Mouse (Mus musculus): ENCODE data around the gene Bmp7. TPM values are rescaled to one million over a fixed set of nuclear protein-coding genes. Genes with fewer than 3 reads are reported as not detected.

Bmp7 gene
- total and polyA plus RNA-seq, 2 experiments from 2014 or later: 15.3 to 34.0 TPM

GRCm38 (mm10) chr2:172840905-172841750 is 99.0 kb downstream of the Bmp7 start:
- no peak for TF ChIP-seq CTCF (IDR thresholded peaks at IDR 0.05)
- no peak overlapping the region for H3K9ac ChIP-seq (replicated peaks; ENCODE audit: low read length, poor library complexity, severe bottlenecking)
- DNase-seq (ENCODE audit: low spot score) (no peak), ATAC-seq (ENCODE audit: low FRiP score) (no peak)
- no peak overlapping the region for H3K27ac ChIP-seq (ENCODE audit: low read depth, low read length)
- H3K4me1 ChIP-seq (ENCODE audit: insufficient read depth, low read length): no peaks in the 10 kb centered on the region
- H3K9me3 ChIP-seq (ENCODE audit: low read length): no peaks in the 10 kb centered on the region
- H3K36me3 ChIP-seq (ENCODE audit: insufficient read depth, low read length): no peaks in the 10 kb centered on the region
- H3K4me3 ChIP-seq (ENCODE audit: low read depth, low read length): no peak overlapping the region
- 53% methylated on average over 11 of the region's 11 CpGs for WGBS
- H3K4me2 ChIP-seq (ENCODE audit: low read depth, low read length, poor library complexity, severe bottlenecking): no peak overlapping the region
- no peaks in the 10 kb centered on the region for H3K27me3 ChIP-seq (ENCODE audit: insufficient read depth, low read length)

- H3K9ac ChIP-seq (replicated peaks; ENCODE audit: low read length, poor library complexity, severe bottlenecking): no peak overlapping the region
- ATAC-seq (ENCODE audit: low FRiP score): no peak
These were observed 100.7 kb downstream of the Bmp7 start for GRCm38 (mm10) chr2:172839317-172839980.

GRCm38 (mm10) chr2:172836516-172836915 is 103.6 kb downstream of the Bmp7 start:
- H3K27ac ChIP-seq (ENCODE audit: low read depth, low read length): no peak overlapping the region
- H3K36me3 ChIP-seq (ENCODE audit: insufficient read depth, low read length): no peaks in the 10 kb centered on the region
- no peak overlapping the region for H3K9ac ChIP-seq (replicated peaks; ENCODE audit: low read length, poor library complexity, severe bottlenecking)
- no peak for DNase-seq (ENCODE audit: low spot score)
- no peaks in the 10 kb centered on the region for H3K27me3 ChIP-seq (ENCODE audit: insufficient read depth, low read length)
- no peaks in the 10 kb centered on the region for H3K9me3 ChIP-seq (ENCODE audit: low read length)
- no peak for ATAC-seq (ENCODE audit: low FRiP score)
- H3K4me1 ChIP-seq (ENCODE audit: insufficient read depth, low read length): no peaks in the 10 kb centered on the region
- H3K4me3 ChIP-seq (ENCODE audit: low read depth, low read length): no peak overlapping the region
- H3K4me2 ChIP-seq (ENCODE audit: low read depth, low read length, poor library complexity, severe bottlenecking): no peak overlapping the region
- 85% methylated on average over 6 of the region's 6 CpGs for WGBS
- no peak for TF ChIP-seq CTCF (IDR thresholded peaks at IDR 0.05)

More at GRCm38 (mm10) chr2:172839317-172839980, 100.7 kb downstream of the Bmp7 start:
- H3K4me3 ChIP-seq (ENCODE audit: low read depth, low read length): no peak overlapping the region
- DNase-seq (ENCODE audit: low spot score): no peak
- no peak overlapping the region for H3K4me2 ChIP-seq (ENCODE audit: low read depth, low read length, poor library complexity, severe bottlenecking)
- H3K4me1 ChIP-seq (ENCODE audit: insufficient read depth, low read length): no peaks in the 10 kb centered on the region
- no peaks in the 10 kb centered on the region for H3K9me3 ChIP-seq (ENCODE audit: low read length)
- no peaks in the 10 kb centered on the region for H3K27me3 ChIP-seq (ENCODE audit: insufficient read depth, low read length)
- TF ChIP-seq CTCF (IDR thresholded peaks at IDR 0.05): no peak
- WGBS: 38% methylated on average over 10 of the region's 10 CpGs
- H3K36me3 ChIP-seq (ENCODE audit: insufficient read depth, low read length): no peaks in the 10 kb centered on the region
- H3K27ac ChIP-seq (ENCODE audit: low read depth, low read length): no peak overlapping the region

GRCm38 (mm10) chr2:172833196-172833595 is 106.9 kb downstream of the Bmp7 start:
- H3K9me3 ChIP-seq (ENCODE audit: low read length): no peaks in the 10 kb centered on the region
- no peak for ATAC-seq (ENCODE audit: low FRiP score)
- H3K27ac ChIP-seq (ENCODE audit: low read depth, low read length): no peak overlapping the region
- H3K9ac ChIP-seq (replicated peaks; ENCODE audit: low read length, poor library complexity, severe bottlenecking): no peak overlapping the region
- no peaks in the 10 kb centered on the region for H3K4me1 ChIP-seq (ENCODE audit: insufficient read depth, low read length)
- H3K4me2 ChIP-seq (ENCODE audit: low read depth, low read length, poor library complexity, severe bottlenecking): no peak overlapping the region
- no peak overlapping the region for H3K4me3 ChIP-seq (ENCODE audit: low read depth, low read length)
- TF ChIP-seq CTCF (IDR thresholded peaks at IDR 0.05): no peak
- no peaks in the 10 kb centered on the region for H3K36me3 ChIP-seq (ENCODE audit: insufficient read depth, low read length)
- H3K27me3 ChIP-seq (ENCODE audit: insufficient read depth, low read length): no peaks in the 10 kb centered on the region
- peak; percentile 77 for DNase-seq (ENCODE audit: low spot score)
- 25% methylated on average over 2 of the region's 2 CpGs for WGBS

- no peak overlapping the region for H3K9ac ChIP-seq (replicated peaks; ENCODE audit: low read length, poor library complexity, severe bottlenecking)
- WGBS: 16% methylated on average over 5 of the region's 5 CpGs
- no peak overlapping the region for H3K4me3 ChIP-seq (ENCODE audit: low read depth, low read length)
- H3K27me3 ChIP-seq (ENCODE audit: insufficient read depth, low read length): no peaks in the 10 kb centered on the region
- no peak overlapping the region for H3K27ac ChIP-seq (ENCODE audit: low read depth, low read length)
- H3K4me1 ChIP-seq (ENCODE audit: insufficient read depth, low read length): no peaks in the 10 kb centered on the region
- ATAC-seq (ENCODE audit: low FRiP score) (no peak), DNase-seq (ENCODE audit: low spot score) (peak; percentile 59)
- H3K36me3 ChIP-seq (ENCODE audit: insufficient read depth, low read length): no peaks in the 10 kb centered on the region
- no peaks in the 10 kb centered on the region for H3K9me3 ChIP-seq (ENCODE audit: low read length)
- peak; percentile 74 for TF ChIP-seq CTCF (IDR thresholded peaks at IDR 0.05)
- no peak overlapping the region for H3K4me2 ChIP-seq (ENCODE audit: low read depth, low read length, poor library complexity, severe bottlenecking)
These were observed 108.4 kb downstream of the Bmp7 start for GRCm38 (mm10) chr2:172831762-172832161.

GRCm38 (mm10) chr2:172831133-172831532 is 109.0 kb downstream of the Bmp7 start:
- Histone ChIP-seq H3K9ac (replicated peaks; ENCODE audit: low read length, poor library complexity, severe bottlenecking) (no peak overlapping the region), H3K4me3 (ENCODE audit: low read depth, low read length) (no peak overlapping the region), H3K27me3 (ENCODE audit: insufficient read depth, low read length) (0 out of 2 replicates have a peak, but pooled peaks cover 2% of the 10 kb centered on the region), H3K27ac (ENCODE audit: low read depth, low read length) (no peak overlapping the region), H3K4me2 (ENCODE audit: low read depth, low read length, poor library complexity, severe bottlenecking) (no peak overlapping the region), H3K36me3 (ENCODE audit: insufficient read depth, low read length) (no peaks in the 10 kb centered on the region), H3K4me1 (ENCODE audit: insufficient read depth, low read length) (no peaks in the 10 kb centered on the region), H3K9me3 (ENCODE audit: low read length) (no peaks in the 10 kb centered on the region)
- peak; percentile 98 for TF ChIP-seq CTCF (IDR thresholded peaks at IDR 0.05)
- DNase-seq (ENCODE audit: low spot score) (peak; percentile 77), ATAC-seq (ENCODE audit: low FRiP score) (0 out of 2 replicates have a peak, but pooled peaks have one; percentile 38)
- WGBS: 27% methylated on average over 3 of the region's 3 CpGs
